Mouse (Mus musculus): ENCODE results near the gene Rps19.
"Not testable (repeated sequence)": the region's sequence is repeated elsewhere in the genome, so short reads cannot be mapped to it uniquely, and the experiment has no call there.

Gene Rps19

GRCm38 (mm10) chr7:24869532-24870165 lies 14.5 kb upstream of the Rps19 start, which contains the start of the genes Lypd4 and Dmrtc2:
TSS of gene Lypd4 (minus strand) at chr7:24869941.
TSS of gene Dmrtc2 (plus strand) at chr7:24870057.
- DNase-seq (ENCODE audit: low spot score) = peak; percentile 31

GRCm38 (mm10) chr7:24877588-24877987 lies 6.6 kb upstream of the Rps19 start:
- DNase-seq (ENCODE audit: low spot score) = no peak

- DNase-seq (ENCODE audit: low spot score) = no peak
These were observed 4.6 kb upstream of the Rps19 start for GRCm38 (mm10) chr7:24879620-24880019.

- no peak for DNase-seq (ENCODE audit: low spot score)
These were observed 1.6 kb upstream of the Rps19 start for GRCm38 (mm10) chr7:24882416-24883199.

- DNase-seq (ENCODE audit: low spot score) = no peak
These were observed 621 bp downstream of the Rps19 start for GRCm38 (mm10) chr7:24884693-24885291.

- no peak for DNase-seq (ENCODE audit: low spot score)
These were observed 1.5 kb downstream of the Rps19 start for GRCm38 (mm10) chr7:24885468-24886307.

DNA sequence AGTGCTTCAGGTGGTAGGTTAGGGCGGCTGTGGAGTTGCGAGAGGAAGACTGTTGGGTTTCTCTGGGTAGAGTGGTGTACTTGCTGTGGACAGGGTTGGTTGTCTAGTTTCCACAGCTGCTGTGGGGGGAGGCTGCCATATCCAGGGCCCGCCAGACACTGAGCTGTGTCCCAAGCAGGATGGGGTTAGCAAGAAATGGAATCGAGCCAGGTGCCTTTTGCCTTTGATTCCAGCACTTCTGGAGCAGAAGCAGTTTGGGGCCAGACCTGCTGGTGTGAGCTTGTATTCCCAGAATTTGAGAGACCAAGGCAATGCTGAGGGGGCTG lies 2.1 kb downstream of the Rps19 start:
- no peak for DNase-seq (ENCODE audit: low spot score)

- DNase-seq (ENCODE audit: low spot score) = no peak
These were observed 2.9 kb downstream of the Rps19 start for GRCm38 (mm10) chr7:24887096-24887495.

GRCm38 (mm10) chr7:24889431-24890220 lies 5.5 kb downstream of the Rps19 start:
- DNase-seq (ENCODE audit: low spot score) = no peak

GRCm38 (mm10) chr7:24890281-24891216 lies 6.4 kb downstream of the Rps19 start:
- DNase-seq (ENCODE audit: low spot score) = peak; percentile 93

DNA sequence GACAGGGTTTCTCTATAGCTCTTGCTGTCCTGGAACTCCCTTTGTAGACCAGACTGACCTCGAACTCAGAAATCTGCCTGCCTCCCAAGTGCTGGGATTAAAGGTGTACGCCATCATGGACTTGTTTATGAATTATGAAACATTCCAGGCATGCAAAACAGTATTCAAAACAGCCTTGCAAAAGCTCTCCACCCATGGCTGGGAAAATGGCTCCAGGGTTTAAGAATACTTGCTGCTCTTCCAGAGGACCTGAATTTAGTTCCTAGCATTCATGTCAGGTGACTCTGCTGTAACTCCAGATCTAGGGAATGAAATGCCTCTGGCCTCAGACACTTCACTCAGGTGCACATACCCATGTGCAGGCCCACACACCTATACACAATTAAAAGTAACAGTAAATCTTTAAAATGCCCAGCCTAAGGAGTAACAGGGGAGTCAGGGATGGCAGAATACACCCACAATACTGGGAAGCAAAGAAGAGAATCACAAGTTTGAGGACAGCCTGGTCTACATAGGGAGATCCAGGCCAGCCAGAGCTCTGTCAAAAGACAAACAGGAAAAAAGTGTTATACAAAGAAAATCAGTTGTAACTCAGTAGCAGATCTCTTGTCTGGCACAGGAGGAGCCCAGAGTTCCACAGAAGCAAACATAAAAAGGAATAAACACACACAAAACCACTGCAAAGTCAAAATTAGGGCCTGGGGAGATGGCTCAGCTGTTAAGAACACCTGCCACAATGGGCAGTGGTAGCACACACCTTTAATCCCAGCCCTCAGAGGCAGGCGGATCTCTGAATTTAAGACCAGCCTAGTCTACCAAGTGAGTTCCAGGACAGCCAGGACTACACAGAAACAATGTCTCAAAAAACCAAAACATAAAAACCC lies 7.3 kb downstream of the Rps19 start:
- DNase-seq (ENCODE audit: low spot score) = no peak

DNA sequence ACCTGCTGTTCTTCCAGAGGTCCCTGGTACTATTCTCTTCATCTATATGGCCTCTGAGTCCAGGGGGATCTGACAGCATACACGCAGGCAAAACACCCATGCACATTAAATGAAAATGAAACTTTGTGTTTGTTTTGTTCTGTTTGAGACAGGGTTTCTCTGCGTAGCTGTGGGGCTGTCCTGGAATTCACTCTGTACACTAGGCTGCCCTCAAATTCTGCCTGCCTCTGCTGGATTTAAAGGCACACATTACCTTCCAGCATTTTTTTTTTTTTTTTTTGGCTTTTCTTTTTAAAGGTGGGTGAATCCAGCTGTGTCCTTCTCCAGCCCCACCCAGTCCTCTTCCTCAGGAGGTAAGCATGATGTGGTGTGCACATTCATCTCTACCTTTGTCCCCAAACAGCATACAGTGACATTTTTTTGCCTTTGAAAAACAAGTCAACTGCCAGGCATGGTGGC lies 8.0 kb downstream of the Rps19 start:
- DNase-seq (ENCODE audit: low spot score) = no peak

DNA sequence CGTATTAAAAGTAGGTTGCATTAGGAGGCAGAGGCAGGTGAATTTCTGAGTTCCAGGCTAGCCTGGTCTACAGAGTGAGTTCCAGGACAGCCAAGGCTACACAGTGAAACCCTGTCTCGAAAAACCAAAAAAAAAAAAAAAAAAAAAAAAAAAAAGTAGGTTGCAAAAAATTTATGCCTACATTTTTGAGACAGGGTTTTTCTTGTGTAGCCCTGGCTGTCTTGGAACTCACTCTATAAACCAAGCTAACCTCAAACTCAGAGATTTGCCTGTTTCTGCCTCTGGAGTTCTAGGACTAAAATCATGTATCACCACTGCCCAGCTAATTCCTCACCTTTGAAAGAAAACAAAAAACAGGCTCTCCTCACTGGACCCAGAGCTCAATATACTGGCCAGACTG lies 11.6 kb downstream of the Rps19 start:
- DNase-seq (ENCODE audit: low spot score) = not testable (repeated sequence)

DNA sequence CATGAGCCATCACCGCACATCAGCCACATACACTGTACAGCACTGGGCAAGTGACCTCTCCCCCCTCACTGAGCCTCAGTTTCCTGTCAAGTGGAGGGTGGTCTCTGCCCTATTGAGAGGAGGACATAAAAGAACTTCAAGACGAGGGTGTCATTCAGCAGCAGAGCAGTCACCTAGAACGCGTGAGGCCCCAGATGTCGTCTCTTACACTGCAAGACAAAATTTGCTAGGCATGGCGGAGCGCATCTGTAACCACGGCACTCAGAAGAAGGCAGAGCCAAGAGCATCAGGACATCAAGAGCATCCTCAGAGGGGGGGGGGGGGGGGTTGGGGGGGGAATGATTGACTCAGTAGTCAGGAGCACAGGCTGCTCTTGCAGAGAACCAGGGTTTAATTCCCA lies 12.1 kb downstream of the Rps19 start:
- DNase-seq (ENCODE audit: low spot score) = no peak

GRCm38 (mm10) chr7:24897224-24897623 lies 13.1 kb downstream of the Rps19 start, which contains the start of gene Cd79a:
TSS of gene Cd79a (plus strand) at chr7:24897381.
- DNase-seq (ENCODE audit: low spot score) = no peak

GRCm38 (mm10) chr7:24897959-24898358 lies 13.8 kb downstream of the Rps19 start:
- DNase-seq (ENCODE audit: low spot score) = no peak

DNA sequence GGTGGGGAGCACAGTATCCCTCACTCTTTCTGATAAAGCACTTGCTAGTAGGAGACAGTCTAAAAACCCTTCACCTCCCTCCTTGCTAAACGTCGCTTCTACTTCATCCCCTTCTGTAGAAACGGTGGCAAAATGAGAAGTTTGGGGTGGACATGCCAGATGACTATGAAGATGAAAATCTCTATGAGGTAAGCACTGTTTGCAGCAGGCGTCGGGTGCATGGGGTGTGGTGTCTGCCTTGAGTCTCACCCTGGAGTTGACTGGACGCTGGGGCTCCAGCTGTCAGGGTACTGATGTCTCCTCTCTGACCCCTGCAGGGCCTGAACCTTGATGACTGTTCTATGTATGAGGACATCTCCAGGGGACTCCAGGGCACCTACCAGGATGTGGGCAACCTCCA lies 16.9 kb downstream of the Rps19 start:
- DNase-seq (ENCODE audit: low spot score) = no peak

DNA sequence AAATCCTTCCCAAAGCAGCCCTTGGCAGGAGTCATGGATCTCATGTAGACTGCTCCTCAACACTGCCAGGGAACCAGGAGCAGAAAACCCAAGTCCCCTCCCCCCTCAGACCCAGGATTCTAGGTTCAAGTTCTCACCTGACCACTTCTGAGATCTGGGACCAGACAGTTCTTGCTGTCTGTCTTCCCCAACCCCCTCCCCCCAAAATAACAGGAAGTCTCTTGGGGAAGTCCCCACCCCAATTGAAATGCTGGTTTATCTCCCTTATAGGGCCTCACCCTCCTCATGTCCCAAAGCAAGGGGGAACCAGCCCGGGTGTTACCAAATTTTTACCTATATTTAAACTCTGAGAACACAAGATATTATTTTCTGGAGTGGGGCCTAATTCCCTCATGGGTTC lies 17.7 kb downstream of the Rps19 start:
- DNase-seq (ENCODE audit: low spot score) = no peak

GRCm38 (mm10) chr7:24902264-24902629 lies 18.1 kb downstream of the Rps19 start:
- DNase-seq (ENCODE audit: low spot score) = peak; percentile 42
